In genomic region chr2:61638182-61638581, GRCm38 (mm10) we compare ENCODE assay signal across 15 mouse cellular contexts.
"Had no signal": no experiment of that assay in that cellular context is flagged by ENCODE, and none has a peak within 500 bp of the region (broad histone marks: within the 10 kb centered on the region; RNA-seq: fewer than 3 reads in every experiment).

No protein-coding gene starts in this region.

- H3K4me3 ChIP-seq: neural tube, embryonic 15.5 days; stomach, embryonic 15.5 days had no signal

- DNase-seq: retina, postnatal 1 day; right cerebral cortex, adult 18-20 months; right cerebral cortex, postnatal 14 days; right cerebral cortex, postnatal 25 days; right cerebral cortex, postnatal 4 days; spleen, adult 18-20 months; thymus, adult 18-20 months; thymus, adult 2 months; thymus, postnatal 14 days; thymus, postnatal 25 days; thymus, postnatal 36 days; thymus, postnatal 4 days had no signal

- H3K27ac ChIP-seq: neural tube, embryonic 15.5 days; stomach, embryonic 15.5 days; stomach, postnatal 0 days had no signal
